Mouse (Mus musculus) limb, embryonic 15.5 days (tissue): Measurements from ENCODE around the gene Lsm7. TPM values are rescaled to one million over a fixed set of nuclear protein-coding genes. Genes with fewer than 3 reads are reported as not detected.
A peak's percentile ranks its signal among the peaks of the same experiment; 100 is the strongest.

ENCODE experiments used
- ATAC-seq: fragments of 200-750 bp; cut with Nextera tagmentation; 2 replicates; pipeline ENCODE4 v1.8.0; 2017; ENCODE audit warnings: low read depth, moderate TSS enrichment; ENCODE audit not compliant: insufficient number of reproducible peaks, low FRiP score, low TSS enrichment
- H3K27ac ChIP-seq: fragments of 300-500 bp; sonication (generic); 2 replicates; pipeline ENCODE4 v1.5.1; 2015; ENCODE audit warnings: moderate library complexity, mild to moderate bottlenecking, inconsistent platforms
- H3K27me3 ChIP-seq: fragments of 300-500 bp; sonication (generic); 2 replicates; pipeline ENCODE4 v1.6.1; 2015; ENCODE audit warnings: inconsistent platforms
- H3K36me3 ChIP-seq: fragments of 300-500 bp; sonication (generic); 2 replicates; pipeline ENCODE4 v1.6.1; 2015; ENCODE audit warnings: inconsistent platforms
- H3K4me1 ChIP-seq: fragments of 300-500 bp; sonication (generic); 2 replicates; pipeline ENCODE4 v1.6.1; 2015; ENCODE audit warnings: inconsistent platforms
- H3K4me2 ChIP-seq: fragments of 300-500 bp; sonication (generic); 2 replicates; pipeline ENCODE4 v1.6.1; 2015; ENCODE audit warnings: mild to moderate bottlenecking, inconsistent platforms
- H3K4me3 ChIP-seq: fragments of 300-500 bp; sonication (generic); 2 replicates; pipeline ENCODE4 v1.5.1; 2015; ENCODE audit warnings: mild to moderate bottlenecking, inconsistent platforms
- H3K9ac ChIP-seq: fragments of 300-500 bp; sonication (generic); 2 replicates; pipeline ENCODE4 v1.6.1; 2015; ENCODE audit warnings: inconsistent platforms
- H3K9me3 ChIP-seq: fragments of 300-500 bp; sonication (generic); 2 replicates; pipeline ENCODE4 v1.6.1; 2016; ENCODE audit warnings: inconsistent platforms
- WGBS: fragments of 180-500 bp; shearing (Covaris S2); methylation state at CpG from one replicate; pipeline ENCODE4 v1.1.7; 2015; 5-methylcytosine and 5-hydroxymethylcytosine counted together
- polyA plus RNA-seq: library from polyadenylated mRNA; unstranded; fragments of >200 nt; fragmentation: Nextera tagmentation; extraction: Ambion mirVana; gene quantifications from 2 replicates; pipeline ENCODE4 v1.2.1, GENCODE M21; 2015

Gene Lsm7
- polyA plus RNA-seq, 1 experiment from 2014 or later = 258 TPM

- ATAC-seq = no peak
- Histone ChIP-seq H3K27me3 (peaks cover 14% of the 10 kb centered on the region; the same call in 1 of the 2 replicates), H3K36me3 (peaks cover 28% of the 10 kb centered on the region), H3K4me2 (no peak overlapping the region), H3K27ac (no peak overlapping the region), H3K4me1 (no peaks in the 10 kb centered on the region), H3K4me3 (no peak overlapping the region), H3K9me3 (no peaks in the 10 kb centered on the region), H3K9ac (no peak overlapping the region)
- 67% methylated on average over 2 of the region's 6 CpGs for WGBS
These were observed 16.0 kb upstream of the Lsm7 start for GRCm38 (mm10) chr10:80870993-80871392.

- ATAC-seq = no peak
- no peaks in the 10 kb centered on the region for H3K4me1 ChIP-seq
- WGBS = 88% methylated on average over 16 of the region's 16 CpGs
- no peak overlapping the region for H3K4me2 ChIP-seq
- no peak overlapping the region for H3K27ac ChIP-seq
- no peaks in the 10 kb centered on the region for H3K9me3 ChIP-seq
- no peak overlapping the region for H3K4me3 ChIP-seq
- H3K27me3 ChIP-seq = no peaks in the 10 kb centered on the region
- no peak overlapping the region for H3K9ac ChIP-seq
- H3K36me3 ChIP-seq = peaks cover 75% of the 10 kb centered on the region
These were observed 9.4 kb upstream of the Lsm7 start for GRCm38 (mm10) chr10:80864446-80864845.

- no peak overlapping the region for H3K9ac ChIP-seq
- WGBS = 97% methylated on average over 5 of the region's 5 CpGs
These were observed 7.3 kb upstream of the Lsm7 start for GRCm38 (mm10) chr10:80862305-80862704.

GRCm38 (mm10) chr10:80858350-80858935 lies 3.4 kb upstream of the Lsm7 start:
- H3K9me3 ChIP-seq = no peaks in the 10 kb centered on the region
- no peak for ATAC-seq
- peaks cover 24% of the 10 kb centered on the region for H3K36me3 ChIP-seq
- H3K9ac ChIP-seq = no peak overlapping the region
- no peaks in the 10 kb centered on the region for H3K27me3 ChIP-seq
- no peak overlapping the region for H3K4me2 ChIP-seq
- H3K4me1 ChIP-seq = peaks cover 35% of the 10 kb centered on the region
- WGBS = 86% methylated on average over 7 of the region's 7 CpGs
- H3K4me3 ChIP-seq = no peak overlapping the region
- H3K27ac ChIP-seq = no peak overlapping the region

More at GRCm38 (mm10) chr10:80862305-80862704, 7.3 kb upstream of the Lsm7 start:
- no peak overlapping the region for H3K4me2 ChIP-seq
- ATAC-seq = no peak
- H3K36me3 ChIP-seq = peaks cover 60% of the 10 kb centered on the region
- no peak overlapping the region for H3K27ac ChIP-seq
- H3K4me3 ChIP-seq = no peak overlapping the region
- peaks cover 6% of the 10 kb centered on the region; the same call in 1 of the 2 replicates for H3K4me1 ChIP-seq
- H3K27me3 ChIP-seq = no peaks in the 10 kb centered on the region
- H3K9me3 ChIP-seq = no peaks in the 10 kb centered on the region

- WGBS = 70% methylated on average over 3 of the region's 3 CpGs
- no peak overlapping the region for H3K27ac ChIP-seq
These were observed 2.8 kb upstream of the Lsm7 start for GRCm38 (mm10) chr10:80857848-80858247.

GRCm38 (mm10) chr10:80857386-80857785 lies 2.4 kb upstream of the Lsm7 start:
- peaks cover 37% of the 10 kb centered on the region for H3K4me1 ChIP-seq
- H3K27me3 ChIP-seq = no peaks in the 10 kb centered on the region
- ATAC-seq = no peak
- H3K9ac ChIP-seq = no peak overlapping the region
- H3K9me3 ChIP-seq = no peaks in the 10 kb centered on the region
- 70% methylated on average over 8 of the region's 8 CpGs for WGBS
- peaks cover 22% of the 10 kb centered on the region for H3K36me3 ChIP-seq
- H3K4me2 ChIP-seq = no peak overlapping the region
- H3K27ac ChIP-seq = no peak overlapping the region
- no peak overlapping the region for H3K4me3 ChIP-seq

More at GRCm38 (mm10) chr10:80857848-80858247, 2.8 kb upstream of the Lsm7 start:
- no peaks in the 10 kb centered on the region for H3K27me3 ChIP-seq
- no peak overlapping the region for H3K4me2 ChIP-seq
- no peak overlapping the region for H3K9ac ChIP-seq
- H3K4me3 ChIP-seq = no peak overlapping the region
- H3K4me1 ChIP-seq = peaks cover 37% of the 10 kb centered on the region
- no peaks in the 10 kb centered on the region for H3K9me3 ChIP-seq
- no peak for ATAC-seq
- peaks cover 24% of the 10 kb centered on the region for H3K36me3 ChIP-seq

- Histone ChIP-seq H3K9ac (no peak overlapping the region), H3K4me1 (peaks cover 37% of the 10 kb centered on the region), H3K36me3 (peaks cover 22% of the 10 kb centered on the region), H3K4me3 (no peak overlapping the region), H3K27ac (0 out of 2 replicates have a peak overlapping the region, but pooled peaks have one; percentile 14), H3K4me2 (no peak overlapping the region), H3K27me3 (no peaks in the 10 kb centered on the region), H3K9me3 (no peaks in the 10 kb centered on the region)
- no peak for ATAC-seq
- WGBS = 77% methylated on average over 5 of the region's 5 CpGs
These were observed 1.9 kb upstream of the Lsm7 start for GRCm38 (mm10) chr10:80856908-80857307.

GRCm38 (mm10) chr10:80856267-80856666 lies 1.3 kb upstream of the Lsm7 start:
- WGBS = 40% methylated on average over 3 of the region's 3 CpGs
- Histone ChIP-seq H3K27me3 (no peaks in the 10 kb centered on the region), H3K9ac (peak overlapping the region; percentile 83), H3K36me3 (peaks cover 22% of the 10 kb centered on the region), H3K4me1 (peaks cover 37% of the 10 kb centered on the region), H3K9me3 (no peaks in the 10 kb centered on the region), H3K27ac (peak overlapping the region; percentile 14), H3K4me2 (peak overlapping the region; percentile 99), H3K4me3 (peak overlapping the region; percentile 98)
- ATAC-seq = no peak

- no peak for ATAC-seq
- H3K36me3 ChIP-seq = peaks cover 25% of the 10 kb centered on the region
- peak overlapping the region; percentile 98 for H3K4me3 ChIP-seq
- H3K9me3 ChIP-seq = no peaks in the 10 kb centered on the region
- peaks cover 37% of the 10 kb centered on the region for H3K4me1 ChIP-seq
- H3K4me2 ChIP-seq = peak overlapping the region; percentile 99
- no peaks in the 10 kb centered on the region for H3K27me3 ChIP-seq
- H3K9ac ChIP-seq = peak overlapping the region; percentile 83
- 22% methylated on average over 11 of the region's 11 CpGs for WGBS
- no peak overlapping the region for H3K27ac ChIP-seq
These were observed 702 bp upstream of the Lsm7 start for GRCm38 (mm10) chr10:80855749-80856073.

GRCm38 (mm10) chr10:80848571-80848970 lies 6.4 kb downstream of the Lsm7 start:
- peaks cover 28% of the 10 kb centered on the region for H3K27me3 ChIP-seq
- no peak overlapping the region for H3K4me3 ChIP-seq
- no peak for ATAC-seq
- H3K9me3 ChIP-seq = no peaks in the 10 kb centered on the region
- no peak overlapping the region for H3K27ac ChIP-seq
- WGBS = 9% methylated on average over 10 of the region's 10 CpGs
- no peak overlapping the region for H3K9ac ChIP-seq
- no peak overlapping the region for H3K4me2 ChIP-seq
- peaks cover 17% of the 10 kb centered on the region for H3K4me1 ChIP-seq
- H3K36me3 ChIP-seq = peaks cover 31% of the 10 kb centered on the region

- Histone ChIP-seq H3K27ac (no peak overlapping the region), H3K9ac (no peak overlapping the region), H3K27me3 (peaks cover 56% of the 10 kb centered on the region), H3K36me3 (peaks cover 7% of the 10 kb centered on the region; the same call in 1 of the 2 replicates), H3K4me3 (no peak overlapping the region), H3K4me1 (peaks cover 16% of the 10 kb centered on the region), H3K9me3 (no peaks in the 10 kb centered on the region), H3K4me2 (no peak overlapping the region)
- no peak for ATAC-seq
- 82% methylated on average over 12 of the region's 12 CpGs for WGBS
These were observed 9.3 kb downstream of the Lsm7 start for GRCm38 (mm10) chr10:80845732-80846131.

- H3K9ac ChIP-seq = no peak overlapping the region
- H3K4me1 ChIP-seq = peaks cover 16% of the 10 kb centered on the region
- WGBS = 54% methylated on average over 8 of the region's 8 CpGs
- H3K27ac ChIP-seq = no peak overlapping the region
- no peaks in the 10 kb centered on the region for H3K9me3 ChIP-seq
- peaks cover 2% of the 10 kb centered on the region; the same call in 1 of the 2 replicates for H3K36me3 ChIP-seq
- H3K4me3 ChIP-seq = no peak overlapping the region
- ATAC-seq = no peak
- H3K27me3 ChIP-seq = peaks cover 60% of the 10 kb centered on the region
- no peak overlapping the region for H3K4me2 ChIP-seq
These were observed 9.8 kb downstream of the Lsm7 start for GRCm38 (mm10) chr10:80845055-80845693.
